In the genomic region with DNA sequence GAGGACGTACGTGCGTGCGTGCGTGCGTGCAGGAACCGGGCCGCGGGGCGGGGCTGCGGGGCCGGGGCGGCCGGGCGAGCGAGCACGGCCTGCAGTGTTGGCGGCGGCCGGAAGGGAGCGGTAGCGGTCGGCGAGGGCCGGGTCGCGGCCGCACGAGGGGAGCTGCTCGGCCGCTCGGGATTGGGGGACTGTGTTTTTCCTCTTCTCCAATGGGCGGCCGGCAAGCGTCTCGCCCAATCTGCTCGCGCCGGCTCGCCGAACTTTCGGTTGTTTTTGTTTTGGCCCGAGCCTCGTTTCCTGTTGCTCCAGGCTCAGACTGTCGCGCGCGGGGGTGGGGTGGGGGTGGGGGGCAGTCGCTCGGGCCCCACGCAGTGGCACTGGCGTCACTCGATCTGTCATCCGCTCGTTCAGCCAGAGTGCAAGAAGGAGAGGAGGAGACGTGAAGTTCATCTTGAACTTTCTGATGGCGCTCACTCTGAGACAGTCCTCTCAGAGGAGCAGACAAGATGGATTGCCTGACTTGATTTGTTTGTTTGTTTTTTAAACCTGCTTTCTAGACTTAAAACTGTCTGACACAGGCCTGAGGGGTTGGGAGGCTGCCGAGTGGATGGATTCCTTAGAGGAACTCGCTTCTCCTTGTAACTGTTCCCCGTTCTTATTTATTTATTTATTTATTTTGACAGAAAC, we compare ENCODE assay signal across 8 mouse cellular contexts. TPM values are rescaled to one million over a fixed set of nuclear protein-coding genes. Genes with fewer than 3 reads are reported as not detected.
DNase-seq lines count a peak whose midpoint lies in the region; ATAC-seq and TF ChIP-seq lines count a peak whose summit lies in the region.

No protein-coding gene starts in this region.

- H3K9ac ChIP-seq in forebrain, embryonic 16.5 days (replicated peaks; ENCODE audit: low read depth, low read length), result peak overlapping the region; percentile 100

- TF ChIP-seq POLR2A in cerebellum, adult 2 months (IDR thresholded peaks at IDR 0.05; ENCODE audit: borderline replicate concordance, insufficient read depth, low read length), result no peak

- peak overlapping the region; percentile 69 for H3K4me2 ChIP-seq in forebrain, embryonic 16.5 days (ENCODE audit: low read length)

- WGBS in cerebellum, adult 2 months, result 1% methylated on average over 59 of the region's 60 CpGs
- WGBS in forebrain, embryonic 16.5 days, result 1% methylated on average over 59 of the region's 60 CpGs
- 1% methylated on average over 59 of the region's 60 CpGs for WGBS in hindbrain, embryonic 10.5 days

- peaks cover 24% of the 10 kb centered on the region for H3K4me1 ChIP-seq in cerebellum, adult 2 months (ENCODE audit: control insufficient read depth, insufficient read depth, low read length)
- peaks cover 20% of the 10 kb centered on the region for H3K4me1 ChIP-seq in forebrain, embryonic 16.5 days (replicated peaks; ENCODE audit: control insufficient read depth, insufficient read depth, low read length)
- peaks cover 27% of the 10 kb centered on the region for H3K4me1 ChIP-seq in hindbrain, embryonic 10.5 days (replicated peaks)

- peak; percentile 90 for ATAC-seq in forebrain, embryonic 16.5 days

- H3K4me3 ChIP-seq in cerebellum, adult 2 months (replicated peaks; ENCODE audit: insufficient read depth, low read depth, low read length), result peak overlapping the region; percentile 96
- peak overlapping the region; percentile 92 for H3K4me3 ChIP-seq in forebrain, embryonic 16.5 days (replicated peaks; ENCODE audit: low read length)
- peak overlapping the region; percentile 96 for H3K4me3 ChIP-seq in hindbrain, embryonic 10.5 days

- peak overlapping the region; percentile 100 for H3K27ac ChIP-seq in cerebellum, adult 2 months (ENCODE audit: insufficient read depth, low read length)
- H3K27ac ChIP-seq in forebrain, embryonic 16.5 days (ENCODE audit: low read length), result peak overlapping the region; percentile 100
- peak overlapping the region; percentile 100 for H3K27ac ChIP-seq in hindbrain, embryonic 10.5 days

- TF ChIP-seq CTCF in cerebellum, adult 2 months (IDR thresholded peaks at IDR 0.05; ENCODE audit: borderline replicate concordance, insufficient read depth, low read depth, low read length), result peak; percentile 32; the same call in 1 of the 2 replicates

- H3K27me3 ChIP-seq in cerebellum, adult 2 months (ENCODE audit: control insufficient read depth, insufficient read depth, low read length), result no peaks in the 10 kb centered on the region
- H3K27me3 ChIP-seq in forebrain, embryonic 16.5 days (replicated peaks; ENCODE audit: control insufficient read depth, insufficient read depth, low read length), result no peaks in the 10 kb centered on the region
- no peaks in the 10 kb centered on the region for H3K27me3 ChIP-seq in hindbrain, embryonic 10.5 days (ENCODE audit: insufficient read depth, poor library complexity, severe bottlenecking)

- no peaks in the 10 kb centered on the region for H3K36me3 ChIP-seq in forebrain, embryonic 16.5 days (ENCODE audit: control insufficient read depth, insufficient read depth)
- peaks cover 18% of the 10 kb centered on the region for H3K36me3 ChIP-seq in hindbrain, embryonic 10.5 days

- no peaks in the 10 kb centered on the region for H3K9me3 ChIP-seq in forebrain, embryonic 16.5 days (ENCODE audit: control insufficient read depth, low read length)
- no peaks in the 10 kb centered on the region for H3K9me3 ChIP-seq in hindbrain, embryonic 10.5 days

- DNase-seq in Muller cell, postnatal 12 days (ENCODE audit: inconsistent ontology term), result peak; percentile 97
- peak in 1 of 2 experiments; percentile 94 for DNase-seq in cerebellum, adult 2 months
- DNase-seq in hindbrain, embryonic 10.5 days (ENCODE audit: low spot score), result peak; percentile 94
- DNase-seq in layer of hippocampus, adult 9-11 months, result peak; percentile 91
- DNase-seq in lung, postnatal 36 days, result peak; percentile 94
- peak; percentile 97 for DNase-seq in retina, postnatal 1 day
- DNase-seq in thymus, postnatal 4 days, result peak; percentile 96

RNA-seq across cellular contexts. Expression of a gene that starts 1.6 kb away (rescaled TPM):
- polyA plus RNA-seq in cerebellum, adult 2 months (2012; rRNA removed), result 36.9 and 38.3 TPM in 2 replicates
- 56.7 and 58.5 TPM in 2 replicates for polyA plus RNA-seq in forebrain, embryonic 16.5 days (2015; fragmentation: Nextera tagmentation; extraction: Ambion mirVana)
- 30.6 and 37.1 TPM in 2 replicates for polyA plus RNA-seq in hindbrain, embryonic 10.5 days (2016; fragmentation: Nextera tagmentation; extraction: Ambion mirVana)
